Mouse (Mus musculus) lung, embryonic 16.5 days (tissue): ENCODE measurements around the gene Zfp189. TPM values are rescaled to one million over a fixed set of nuclear protein-coding genes. Genes with fewer than 3 reads are reported as not detected.
"Not testable (repeated sequence)": the region's sequence is repeated elsewhere in the genome, so short reads cannot be mapped to it uniquely, and the experiment has no call there.

ENCODE experiments used
- ATAC-seq: fragments of 200-750 bp; cut with Nextera tagmentation; 2 replicates; pipeline ENCODE4 v1.8.0; 2017; ENCODE audit warnings: low read depth, mild to moderate bottlenecking, moderate library complexity
- H3K27ac ChIP-seq: fragments of 300-500 bp; sonication (generic); 2 replicates; pipeline ENCODE4 v1.5.1; 2014; ENCODE audit warnings: mild to moderate bottlenecking, control low read depth, low read length
- H3K27me3 ChIP-seq: fragments of 300-500 bp; sonication (generic); 2 replicates; pipeline ENCODE4 v1.6.1; 2014; ENCODE audit warnings: low read depth, low read length, mixed read lengths; ENCODE audit not compliant: control insufficient read depth, insufficient read depth
- H3K36me3 ChIP-seq: fragments of 300-500 bp; sonication (generic); 2 replicates; pipeline ENCODE4 v1.6.1; 2014; ENCODE audit warnings: low read length; ENCODE audit not compliant: control insufficient read depth, insufficient read depth
- H3K4me1 ChIP-seq: fragments of 300-500 bp; sonication (generic); replicated peaks from 2 replicates; pipeline ENCODE4 v1.6.1; 2014; ENCODE audit warnings: low read length, mixed read lengths; ENCODE audit not compliant: control insufficient read depth, insufficient read depth
- H3K4me2 ChIP-seq: fragments of 300-500 bp; sonication (generic); 2 replicates; pipeline ENCODE4 v1.6.1; 2014; ENCODE audit warnings: low read depth, low read length, control low read depth
- H3K4me3 ChIP-seq: fragments of 300-500 bp; sonication (generic); 2 replicates; pipeline ENCODE4 v1.5.1; 2014; ENCODE audit warnings: mild to moderate bottlenecking, low read length, control low read depth
- H3K9ac ChIP-seq: fragments of 300-500 bp; sonication (generic); 2 replicates; pipeline ENCODE4 v1.6.1; 2014; ENCODE audit warnings: low read length, control low read depth
- H3K9me3 ChIP-seq: fragments of 300-500 bp; sonication (generic); 2 replicates; pipeline ENCODE4 v1.6.1; 2016; ENCODE audit warnings: low read length; ENCODE audit not compliant: control insufficient read depth
- WGBS: fragments of 180-500 bp; shearing (Covaris S2); extraction: QIAGEN DNeasy Blood & Tissue Kit; methylation state at CpG from one replicate; pipeline ENCODE4 v1.1.7; 2014; 5-methylcytosine and 5-hydroxymethylcytosine counted together
- polyA plus RNA-seq: library from polyadenylated mRNA; unstranded; fragments of >200 nt; fragmentation: Nextera tagmentation; extraction: Ambion mirVana; gene quantifications from 2 replicates; pipeline ENCODE4 v1.2.1, GENCODE M21; 2015

The Zfp189 gene
- polyA plus RNA-seq = 9.6 TPM in 2 replicates

GRCm38 (mm10) chr4:49520572-49521340 is at the start of gene Zfp189, which contains the start of gene Mrpl50:
TSS of gene Zfp189 (plus strand) at chr4:49521176.
TSS of gene Mrpl50 (minus strand) at chr4:49521093.
- H3K4me1 ChIP-seq = peaks cover 13% of the 10 kb centered on the region
- H3K27me3 ChIP-seq = no peaks in the 10 kb centered on the region
- peak; percentile 100 for ATAC-seq
- peak within 1 kb of the TSS; percentile 89 for H3K9ac ChIP-seq
- H3K27ac ChIP-seq = peak within 1 kb of the TSS; percentile 66
- under 1% methylated on average over 41 of the region's 41 CpGs for WGBS
- H3K9me3 ChIP-seq = no peaks in the 10 kb centered on the region
- peaks cover 5% of the 10 kb centered on the region for H3K36me3 ChIP-seq
- H3K4me3 ChIP-seq = peak within 1 kb of the TSS; percentile 87
- peak within 1 kb of the TSS; percentile 75 for H3K4me2 ChIP-seq

GRCm38 (mm10) chr4:49473435-49474100 is 47.4 kb upstream of the Zfp189 start, which contains the start of gene Acnat1:
TSS of gene Acnat1 (minus strand) at chr4:49473912.
- Histone ChIP-seq H3K4me1 (no peaks in the 10 kb centered on the region), H3K27ac (no peak within 1 kb of the TSS), H3K4me2 (no peak within 1 kb of the TSS), H3K36me3 (no peaks in the 10 kb centered on the region), H3K4me3 (no peak within 1 kb of the TSS), H3K27me3 (no peaks in the 10 kb centered on the region), H3K9ac (no peak within 1 kb of the TSS), H3K9me3 (no peaks in the 10 kb centered on the region)
- WGBS = 39% methylated on average over 3 of the region's 3 CpGs
- ATAC-seq = no peak

GRCm38 (mm10) chr4:49474583-49474982 is 46.4 kb upstream of the Zfp189 start:
- Histone ChIP-seq H3K9me3 (no peaks in the 10 kb centered on the region), H3K27ac (no peak overlapping the region), H3K9ac (no peak overlapping the region), H3K4me3 (no peak overlapping the region), H3K36me3 (no peaks in the 10 kb centered on the region), H3K4me2 (no peak overlapping the region), H3K4me1 (no peaks in the 10 kb centered on the region), H3K27me3 (no peaks in the 10 kb centered on the region)
- no peak for ATAC-seq

GRCm38 (mm10) chr4:49478118-49478877 is 42.7 kb upstream of the Zfp189 start:
- ATAC-seq = peak; percentile 75
- H3K4me2 ChIP-seq = peak overlapping the region; percentile 49
- H3K27ac ChIP-seq = peak overlapping the region; percentile 30; the same call in 1 of the 2 replicates
- H3K9me3 ChIP-seq = no peaks in the 10 kb centered on the region
- H3K4me3 ChIP-seq = peak overlapping the region; percentile 36
- peak overlapping the region; percentile 49 for H3K9ac ChIP-seq
- no peaks in the 10 kb centered on the region for H3K36me3 ChIP-seq
- WGBS = 16% methylated on average over 19 of the region's 19 CpGs
- no peaks in the 10 kb centered on the region; the same call in 1 of the 2 replicates for H3K4me1 ChIP-seq
- no peaks in the 10 kb centered on the region for H3K27me3 ChIP-seq

- H3K27me3 ChIP-seq, H3K9me3 ChIP-seq, H3K9ac ChIP-seq, ATAC-seq, H3K4me3 ChIP-seq, H3K4me1 ChIP-seq, H3K4me2 ChIP-seq, H3K36me3 ChIP-seq, H3K27ac ChIP-seq: not testable (repeated sequence)
- WGBS = 25% methylated on average over 2 of the region's 2 CpGs
Measured at GRCm38 (mm10) chr4:49479035-49479434, 41.9 kb upstream of the Zfp189 start.

- H3K9ac ChIP-seq = peak overlapping the region; percentile 14; the same call in 1 of the 2 replicates
- H3K9me3 ChIP-seq = no peaks in the 10 kb centered on the region
- H3K36me3 ChIP-seq = no peaks in the 10 kb centered on the region
- H3K4me1 ChIP-seq = no peaks in the 10 kb centered on the region; the same call in 1 of the 2 replicates
- 12% methylated on average over 21 of the region's 21 CpGs for WGBS
- peak; percentile 64; the same call in 1 of the 2 replicates for ATAC-seq
- H3K27me3 ChIP-seq = no peaks in the 10 kb centered on the region
- H3K4me3 ChIP-seq = peak overlapping the region; percentile 35
- peak overlapping the region; percentile 61; the same call in 1 of the 2 replicates for H3K27ac ChIP-seq
- H3K4me2 ChIP-seq = peak overlapping the region; percentile 50
Measured at GRCm38 (mm10) chr4:49480104-49480760, 40.7 kb upstream of the Zfp189 start.

GRCm38 (mm10) chr4:49480896-49481295 is 40.1 kb upstream of the Zfp189 start:
- H3K27ac ChIP-seq = no peak overlapping the region
- ATAC-seq = peak; percentile 79
- no peak overlapping the region; the same call in 1 of the 2 replicates for H3K4me3 ChIP-seq
- no peak overlapping the region for H3K9ac ChIP-seq
- H3K4me1 ChIP-seq = no peaks in the 10 kb centered on the region; the same call in 1 of the 2 replicates
- peak overlapping the region; percentile 50; the same call in 1 of the 2 replicates for H3K4me2 ChIP-seq
- no peaks in the 10 kb centered on the region for H3K27me3 ChIP-seq
- 29% methylated on average over 3 of the region's 3 CpGs for WGBS
- H3K9me3 ChIP-seq = no peaks in the 10 kb centered on the region
- H3K36me3 ChIP-seq = no peaks in the 10 kb centered on the region

GRCm38 (mm10) chr4:49485442-49485841 is 35.5 kb upstream of the Zfp189 start:
- ATAC-seq = no peak
- no peaks in the 10 kb centered on the region for H3K27me3 ChIP-seq

More at GRCm38 (mm10) chr4:49485442-49485841, 35.5 kb upstream of the Zfp189 start:
- Histone ChIP-seq H3K4me3 (no peak overlapping the region), H3K36me3 (no peaks in the 10 kb centered on the region), H3K27ac (no peak overlapping the region), H3K9ac (no peak overlapping the region), H3K9me3 (no peaks in the 10 kb centered on the region), H3K4me2 (no peak overlapping the region), H3K4me1 (no peaks in the 10 kb centered on the region)
